Mouse (Mus musculus) lung, postnatal 14 days (tissue): ENCODE results near the gene Zcchc24.

Experiments
- DNase-seq: peaks from one replicate; pipeline ENCODE4 v3.0.0; 2021

Gene Zcchc24

DNA sequence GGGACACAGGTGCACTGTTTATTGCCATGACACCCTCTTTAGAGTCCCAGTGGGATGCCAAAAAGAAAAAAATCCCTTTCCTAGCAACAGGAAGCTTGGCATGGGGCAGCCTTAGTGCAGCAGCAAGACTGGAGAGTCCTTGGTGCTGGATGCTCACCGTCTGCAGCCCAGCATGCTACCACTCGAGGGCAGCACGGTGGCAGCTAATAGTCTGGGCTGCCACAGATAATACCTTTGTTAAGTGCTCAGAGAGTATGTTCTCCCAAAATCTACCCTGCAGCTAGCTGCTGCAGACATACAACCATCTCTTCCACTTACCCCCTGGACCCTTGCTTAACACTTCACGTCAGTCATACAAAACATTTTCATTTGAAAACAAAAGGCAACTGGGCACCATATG is 55.4 kb downstream of the Zcchc24 start:
- DNase-seq, result no peak

DNA sequence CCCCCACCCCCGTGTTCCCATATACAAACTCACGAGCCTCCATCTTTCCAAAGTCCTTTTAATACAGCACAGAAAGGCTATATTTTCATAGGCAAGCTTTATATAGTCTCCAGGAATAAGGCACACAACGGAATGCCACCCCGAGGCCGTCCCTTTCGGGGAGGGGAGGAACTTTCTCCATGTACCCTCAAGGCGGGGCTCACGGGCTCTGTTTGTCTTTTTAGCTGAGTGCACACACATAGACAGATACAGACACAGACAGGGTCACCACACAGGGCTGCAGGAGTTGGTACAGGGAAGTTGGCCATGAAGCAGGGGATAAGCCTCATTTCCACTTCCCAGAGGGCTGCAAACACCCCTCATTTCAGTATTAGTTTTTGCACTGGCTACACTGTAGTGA is 57.2 kb downstream of the Zcchc24 start:
- no peak for DNase-seq

DNA sequence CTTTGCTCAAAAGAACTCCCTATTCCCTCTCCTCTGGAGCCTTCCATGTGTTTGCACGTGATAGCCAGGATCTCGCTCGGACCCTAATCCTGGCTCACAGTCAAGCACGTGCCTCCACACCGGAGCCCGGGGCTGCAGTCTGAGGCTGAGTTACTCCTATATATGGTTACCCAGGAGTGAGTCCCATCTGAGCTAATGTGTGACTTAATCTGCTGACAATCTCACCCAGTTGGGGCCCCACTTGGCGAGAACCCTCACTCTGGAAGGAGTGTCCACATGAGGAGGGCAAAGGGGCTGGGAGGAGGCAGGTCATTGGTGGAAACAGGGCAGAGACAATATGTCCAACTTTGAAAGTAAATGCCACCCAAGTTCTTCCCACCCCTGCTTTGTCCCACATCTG is 57.7 kb downstream of the Zcchc24 start:
- no peak for DNase-seq

DNA sequence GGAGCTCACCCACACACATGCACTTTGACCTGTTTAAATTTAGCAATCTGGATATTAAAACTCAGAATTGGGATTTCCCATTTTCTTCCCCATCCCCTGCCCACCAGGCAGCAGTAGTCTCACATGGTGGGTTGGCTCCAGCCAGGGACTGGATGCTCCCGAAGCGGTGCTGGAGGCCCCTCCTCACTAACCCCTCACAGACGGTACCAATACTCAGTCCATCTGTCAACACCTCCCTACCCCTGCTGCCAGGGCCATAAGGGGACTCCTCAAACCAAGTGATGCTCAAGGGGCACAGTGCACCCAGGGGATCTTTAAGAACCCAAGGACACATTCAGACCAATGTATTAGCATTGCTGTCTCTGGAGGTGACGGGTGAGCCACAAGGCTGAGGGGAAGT is 58.2 kb downstream of the Zcchc24 start:
- DNase-seq, result no peak

DNA sequence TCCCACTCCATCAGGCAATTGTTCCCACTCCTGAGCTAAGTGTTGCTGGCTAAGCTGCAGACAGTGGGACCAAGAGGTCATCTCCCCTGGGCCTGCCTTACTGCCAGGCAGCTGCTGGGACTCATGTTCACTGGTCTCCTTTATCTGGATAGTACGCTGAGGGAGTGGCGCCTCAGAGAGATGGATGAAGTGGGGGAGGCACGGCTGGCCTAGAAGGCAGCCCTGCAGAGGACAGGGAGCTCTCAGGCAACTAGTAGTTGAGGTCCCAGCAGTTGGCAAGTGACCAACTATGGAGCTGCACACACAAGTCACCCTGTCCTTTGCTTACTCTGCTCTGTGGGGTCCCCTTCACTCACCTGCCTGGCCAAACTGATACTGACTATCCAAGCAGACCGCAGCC is 58.8 kb downstream of the Zcchc24 start:
- no peak for DNase-seq

DNA sequence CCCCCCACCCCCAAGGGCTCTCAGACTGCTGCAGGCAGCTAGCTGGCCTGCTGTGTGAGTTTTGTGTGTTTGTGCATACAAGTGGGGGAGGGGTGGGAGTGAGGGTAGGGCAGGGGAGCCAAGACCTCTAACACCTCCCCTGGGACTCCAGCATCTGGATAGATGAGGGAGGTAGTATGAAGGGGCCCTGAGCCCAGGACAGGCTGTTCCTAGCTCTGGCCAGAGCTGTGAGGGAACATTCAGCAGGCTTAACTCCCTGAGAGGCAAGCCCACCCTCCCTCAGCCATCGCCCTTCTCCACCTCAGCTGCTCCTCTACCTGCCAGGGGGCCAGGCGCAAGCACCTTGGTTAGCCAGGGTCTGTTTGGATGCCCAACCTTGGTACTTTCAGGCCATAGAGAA is 59.9 kb downstream of the Zcchc24 start:
- peak; percentile 41 for DNase-seq

DNA sequence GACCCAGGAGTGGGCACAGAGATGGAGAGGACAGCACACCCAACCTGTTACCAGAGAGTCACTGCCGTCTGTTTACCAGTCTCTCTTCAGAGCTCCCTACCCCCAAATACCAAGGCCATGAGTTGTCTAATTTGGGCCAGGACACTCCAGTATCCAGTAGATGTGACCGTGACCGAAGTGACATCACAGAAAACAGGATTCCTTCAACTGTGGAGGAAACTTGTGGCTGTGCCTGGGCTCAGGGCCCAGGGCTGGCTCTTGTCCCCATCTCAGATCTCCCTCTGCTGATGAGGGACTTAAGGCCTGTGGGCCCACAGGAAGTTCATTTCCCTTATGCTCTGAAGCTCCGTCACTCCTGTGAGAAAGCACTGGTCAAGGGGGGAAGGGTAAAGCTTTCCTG is 60.4 kb downstream of the Zcchc24 start:
- peak; percentile 66 for DNase-seq

DNA sequence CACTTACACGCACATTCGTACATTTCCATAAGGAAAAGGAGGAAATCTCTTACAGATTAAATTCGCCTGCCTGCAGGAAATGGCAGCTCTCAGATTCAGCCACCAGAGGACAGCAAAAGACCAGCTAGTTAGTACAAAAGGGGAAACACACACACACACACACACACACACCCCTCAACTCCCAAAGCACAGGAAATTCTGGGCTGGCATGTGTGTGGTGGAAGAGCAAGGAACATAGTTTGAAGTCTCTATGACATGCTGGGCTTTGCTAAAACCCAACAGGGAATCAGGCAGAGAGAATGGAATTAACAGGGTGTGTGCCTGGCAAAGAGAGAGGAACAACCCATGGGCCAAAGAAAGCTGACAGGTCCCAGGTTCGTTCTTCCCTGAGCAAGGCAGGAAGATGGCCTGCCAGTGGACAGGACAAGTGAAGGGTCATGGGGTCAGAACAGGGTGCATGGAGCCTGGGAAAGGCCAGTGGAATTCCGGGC is 61.1 kb downstream of the Zcchc24 start:
- peak; percentile 74 for DNase-seq

DNA sequence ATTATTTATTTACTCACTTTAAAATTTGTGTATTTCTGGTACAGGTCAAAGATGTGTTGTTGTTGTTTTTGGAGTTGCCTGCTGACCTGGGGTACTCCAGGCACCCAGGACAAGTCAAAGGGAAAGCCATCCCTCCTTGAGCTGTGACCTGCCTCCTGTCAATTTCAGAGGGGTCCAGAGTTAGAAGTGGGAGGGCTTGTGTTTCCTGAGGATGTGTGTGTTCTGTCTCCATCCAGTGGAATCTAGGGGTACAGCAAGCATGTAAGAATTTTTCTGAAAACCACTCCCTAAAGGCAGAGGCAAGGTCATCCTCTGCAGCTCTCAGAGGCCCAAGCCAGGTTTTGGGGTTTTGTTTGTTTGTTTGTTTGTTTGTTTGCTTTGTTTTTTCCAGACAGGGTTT is 66.9 kb downstream of the Zcchc24 start:
- DNase-seq, result no peak

DNA sequence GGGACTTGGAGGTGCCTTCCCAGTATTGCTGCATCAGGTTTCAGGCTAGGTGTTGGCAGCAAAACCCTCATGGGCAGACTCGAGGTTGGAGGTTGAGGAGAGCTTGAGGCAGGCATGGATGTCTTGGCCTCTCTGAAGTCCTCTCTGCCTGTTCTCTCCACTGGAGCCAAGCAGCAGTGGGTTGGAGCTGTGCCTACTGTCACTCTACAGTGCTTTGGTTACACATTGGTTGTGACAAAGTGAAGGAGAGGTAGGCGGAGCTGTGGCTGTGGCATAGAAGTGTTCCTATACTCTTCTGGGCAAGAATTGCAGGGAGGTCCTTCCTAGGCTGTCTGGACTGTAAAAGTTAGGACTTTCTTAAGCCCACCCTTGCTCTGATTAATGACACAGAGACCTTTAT is 72.5 kb downstream of the Zcchc24 start:
- DNase-seq, result no peak

DNA sequence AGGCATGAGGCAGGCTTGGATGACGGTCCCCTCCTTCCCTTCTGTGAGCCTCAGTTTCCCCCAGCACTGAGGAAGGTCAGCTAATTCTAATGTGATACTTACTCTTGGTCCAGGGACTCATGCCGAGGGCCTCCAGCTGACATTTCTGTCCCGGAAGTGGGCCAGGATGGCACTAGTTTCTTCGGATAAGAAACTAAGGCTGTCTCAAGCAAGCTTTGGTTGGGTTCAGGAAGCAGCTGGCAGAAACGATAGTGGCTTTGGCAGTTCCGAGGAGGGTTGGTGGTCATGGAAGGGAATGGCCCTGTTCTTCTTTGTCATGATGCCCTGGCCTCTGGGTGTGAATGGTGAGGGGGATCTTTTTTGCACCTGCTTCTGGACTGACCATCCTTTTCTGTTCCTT is 73.8 kb downstream of the Zcchc24 start:
- no peak for DNase-seq

DNA sequence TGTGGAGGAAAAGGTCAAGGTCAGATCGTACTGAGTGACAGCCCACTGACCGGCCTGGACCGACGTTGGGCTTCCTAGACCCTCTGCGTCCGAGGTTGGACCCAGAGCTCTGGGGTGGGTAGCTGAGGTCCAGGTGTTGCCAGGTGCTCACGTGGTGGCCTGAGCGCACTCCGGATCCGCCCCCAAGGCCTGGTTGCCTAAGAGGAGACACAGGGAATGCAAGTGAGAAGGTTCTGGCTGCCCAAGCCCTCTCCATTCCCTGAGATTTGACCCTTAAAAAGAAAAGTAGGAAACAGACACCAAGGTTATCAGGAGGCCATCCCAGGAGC is 74.3 kb downstream of the Zcchc24 start:
- no peak for DNase-seq

DNA sequence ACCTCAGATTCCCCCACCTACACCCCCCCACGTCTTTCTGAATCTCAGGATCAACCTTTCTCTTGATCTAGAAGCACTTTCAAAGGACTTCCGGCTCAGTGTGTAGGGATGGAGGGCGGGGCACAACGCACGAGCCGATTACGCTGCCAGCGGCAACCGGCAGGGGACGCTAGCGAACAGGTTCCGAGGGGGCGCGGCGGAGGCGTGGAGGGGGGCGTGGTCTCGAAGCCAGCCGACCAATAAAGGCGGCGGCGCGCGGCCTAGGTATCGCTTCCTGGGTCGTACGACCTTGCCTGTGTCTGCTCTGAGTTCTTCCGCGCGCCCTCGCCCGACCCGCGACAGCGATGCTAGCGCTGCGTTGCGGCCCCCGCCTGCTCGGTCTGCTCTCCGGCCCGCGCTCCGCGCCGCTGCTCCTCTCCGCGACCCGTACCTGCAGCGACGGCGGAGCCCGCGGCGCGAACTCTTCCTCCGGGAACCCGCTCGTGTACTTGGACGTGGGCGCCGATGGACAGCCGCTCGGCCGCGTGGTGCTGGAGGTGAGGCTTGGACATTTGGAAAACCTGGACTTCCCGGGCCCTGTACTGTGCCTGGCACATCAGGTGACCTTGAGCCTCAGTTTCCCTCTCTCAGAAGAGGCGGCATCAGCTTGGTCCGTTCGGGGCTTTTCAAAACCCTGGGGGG is 74.8 kb downstream of the Zcchc24 start, which contains the start of gene Ppif:
Gene Ppif, plus strand, starts transcription at position 267 of the 681 bp plus-strand sequence.
- DNase-seq, result peak; percentile 98

DNA sequence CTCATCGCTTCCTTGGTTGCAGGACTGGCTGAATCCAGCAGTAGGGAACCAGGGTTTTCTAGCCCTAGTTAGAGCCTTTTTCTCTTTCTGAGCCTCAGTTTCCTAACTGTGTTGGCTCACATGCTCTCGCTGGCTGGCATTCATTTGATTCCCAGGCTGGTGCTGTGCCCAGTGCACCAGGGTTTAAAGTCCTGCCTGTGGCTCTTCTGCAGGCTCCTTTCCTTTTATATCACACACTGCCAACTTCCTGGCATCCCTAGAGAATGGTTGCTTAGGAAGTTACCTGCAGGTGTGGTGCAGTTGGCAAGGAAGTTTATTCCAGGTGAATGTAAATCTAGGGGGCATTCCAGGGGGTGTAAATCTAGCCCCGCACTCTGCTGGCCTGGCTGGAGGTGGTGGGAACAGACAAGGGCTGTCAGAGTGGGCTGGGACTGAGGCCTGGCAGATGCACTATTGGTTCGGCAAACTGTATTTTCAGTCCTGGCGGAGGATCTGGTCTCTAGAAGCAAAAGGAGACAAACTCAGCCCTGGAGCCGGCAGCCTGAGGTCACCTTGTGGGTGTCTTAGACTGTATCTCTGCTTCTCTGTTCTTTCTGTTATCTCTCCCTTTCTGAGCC is 75.5 kb downstream of the Zcchc24 start:
- DNase-seq, result no peak

DNA sequence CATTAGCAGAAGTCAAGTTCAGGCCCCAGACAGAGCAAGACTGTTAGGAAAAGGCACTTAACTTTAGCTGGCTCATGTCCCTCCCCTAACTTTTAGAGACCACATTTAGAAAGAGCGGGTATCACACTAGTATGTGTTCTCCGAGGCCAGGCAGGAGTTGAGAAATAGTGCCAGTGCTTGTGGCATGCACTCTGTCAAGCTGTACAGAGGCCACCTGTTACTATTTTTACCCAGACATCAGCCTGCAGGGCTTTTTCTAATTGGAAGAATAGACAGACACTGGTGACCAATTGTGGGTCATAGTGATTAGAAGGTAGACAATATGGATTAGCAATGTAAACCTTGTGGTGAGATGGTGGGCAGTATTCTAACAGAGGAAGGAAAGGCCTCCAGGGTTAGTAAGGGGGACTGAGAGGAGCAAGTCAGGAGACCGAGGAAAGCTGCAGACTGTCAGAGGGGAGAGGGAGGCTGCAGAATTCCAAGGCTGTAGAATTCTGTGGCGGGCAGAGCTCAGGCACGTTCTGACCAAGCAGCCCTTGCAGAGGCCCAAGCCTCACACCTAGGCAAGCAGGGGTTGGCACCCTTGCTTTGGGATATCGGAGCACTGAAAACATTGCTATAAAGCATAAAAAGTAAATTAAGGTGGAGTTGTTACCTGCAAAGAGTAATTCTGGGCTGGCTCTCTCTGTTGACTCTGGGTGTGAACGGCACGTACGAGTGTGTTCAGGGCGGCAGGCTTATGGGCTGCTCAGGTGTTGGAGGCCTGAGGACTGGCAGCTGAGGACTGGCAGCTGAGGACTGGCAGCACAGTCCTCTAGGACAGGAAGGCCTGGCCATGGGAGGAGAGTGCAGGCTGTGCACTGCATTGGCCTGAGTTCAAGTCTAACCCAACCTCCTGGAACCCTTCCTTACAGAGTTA is 81.6 kb downstream of the Zcchc24 start:
- DNase-seq, result no peak

DNA sequence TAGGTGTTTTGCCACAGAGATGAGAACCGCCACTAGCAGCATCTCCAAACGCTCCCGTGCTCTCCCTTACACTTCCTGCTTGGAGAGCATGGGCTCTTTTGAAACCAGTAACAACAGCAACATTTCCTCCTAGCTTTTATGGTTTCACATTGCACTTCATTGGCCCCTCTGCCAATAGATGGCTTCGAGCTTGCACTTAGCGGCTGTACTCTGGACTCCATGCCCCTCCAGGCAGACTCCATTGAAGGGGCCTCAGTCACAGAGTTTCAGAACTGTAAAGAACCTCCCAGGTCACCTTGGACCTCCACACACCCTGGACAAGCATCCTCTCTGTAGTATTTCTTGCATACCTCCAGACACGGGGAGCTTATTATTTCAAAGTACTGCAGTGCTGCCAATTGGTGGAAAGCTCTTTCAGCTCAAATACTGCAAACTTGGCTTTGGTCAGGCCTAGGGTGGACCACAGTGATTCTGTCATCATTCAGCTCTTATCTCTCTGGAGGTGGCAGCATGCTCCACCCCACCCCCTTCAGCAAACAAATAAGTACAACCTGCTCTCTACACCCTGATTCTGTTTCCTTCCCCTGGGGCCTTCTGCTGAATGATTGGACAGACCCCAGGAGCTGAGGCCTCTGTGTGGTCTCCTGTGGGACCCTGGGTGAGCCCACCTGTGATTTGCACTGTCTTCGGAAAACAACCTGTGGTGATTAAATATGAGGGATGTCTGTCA is 82.5 kb downstream of the Zcchc24 start:
- no peak for DNase-seq

DNA sequence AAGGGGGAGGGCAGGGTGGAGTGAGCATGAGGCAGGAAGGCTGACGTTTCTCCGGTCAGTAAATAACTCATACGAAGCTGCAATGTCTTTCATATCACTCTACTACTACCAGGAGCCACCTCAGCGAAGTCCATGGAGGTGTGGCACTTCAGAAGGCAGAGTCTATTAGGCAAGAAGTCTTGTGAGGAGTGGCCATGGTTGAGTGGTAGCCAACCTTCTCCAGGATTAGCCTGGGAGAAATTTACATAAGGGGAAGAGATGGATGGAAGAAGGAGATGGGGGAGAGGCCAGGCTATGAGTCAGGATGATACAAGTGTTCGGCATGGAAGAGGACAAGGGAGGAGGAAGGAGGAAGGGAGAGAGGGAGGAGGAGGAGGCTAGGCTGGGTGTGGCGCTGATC is 86.8 kb downstream of the Zcchc24 start:
- no peak for DNase-seq

DNA sequence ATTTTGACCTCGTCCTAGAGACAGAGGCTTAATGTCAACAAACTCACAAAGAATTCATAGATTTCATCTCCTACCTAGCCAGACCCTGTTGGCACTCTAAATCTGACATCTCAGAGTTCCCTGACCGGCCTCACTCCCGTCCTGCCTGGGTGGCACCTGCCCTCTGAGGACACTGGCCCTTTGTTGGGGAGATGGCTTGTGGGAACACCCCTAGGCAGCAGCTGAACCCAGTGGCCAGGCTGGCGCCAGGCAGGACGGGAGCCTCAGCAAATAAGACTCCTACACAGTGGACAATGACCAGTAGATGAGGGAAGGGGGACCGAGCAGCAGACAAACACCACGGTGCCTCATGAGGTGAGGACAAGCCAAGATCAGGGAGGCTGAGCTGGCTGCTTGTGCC is 89.2 kb downstream of the Zcchc24 start:
- DNase-seq, result no peak

DNA sequence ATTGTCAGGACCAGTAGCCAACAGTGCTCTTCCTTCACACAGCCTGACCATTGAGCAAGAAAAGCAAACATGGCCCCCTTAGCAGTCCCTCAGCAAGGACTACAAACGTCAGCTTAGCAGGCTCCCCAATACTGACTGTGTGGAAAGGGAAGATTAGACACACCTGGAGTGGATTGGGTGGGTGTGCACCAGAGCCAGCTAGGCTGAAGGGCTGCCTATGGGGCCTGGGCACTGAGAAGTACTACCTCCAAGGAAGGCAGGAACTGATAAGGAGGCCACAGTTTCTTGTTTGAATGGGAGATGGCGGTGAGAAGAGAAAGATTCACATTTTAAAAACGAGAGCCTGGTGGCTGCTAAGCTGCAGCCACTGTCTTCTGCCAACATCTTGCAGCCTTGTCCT is 101.3 kb downstream of the Zcchc24 start:
- no peak for DNase-seq

DNA sequence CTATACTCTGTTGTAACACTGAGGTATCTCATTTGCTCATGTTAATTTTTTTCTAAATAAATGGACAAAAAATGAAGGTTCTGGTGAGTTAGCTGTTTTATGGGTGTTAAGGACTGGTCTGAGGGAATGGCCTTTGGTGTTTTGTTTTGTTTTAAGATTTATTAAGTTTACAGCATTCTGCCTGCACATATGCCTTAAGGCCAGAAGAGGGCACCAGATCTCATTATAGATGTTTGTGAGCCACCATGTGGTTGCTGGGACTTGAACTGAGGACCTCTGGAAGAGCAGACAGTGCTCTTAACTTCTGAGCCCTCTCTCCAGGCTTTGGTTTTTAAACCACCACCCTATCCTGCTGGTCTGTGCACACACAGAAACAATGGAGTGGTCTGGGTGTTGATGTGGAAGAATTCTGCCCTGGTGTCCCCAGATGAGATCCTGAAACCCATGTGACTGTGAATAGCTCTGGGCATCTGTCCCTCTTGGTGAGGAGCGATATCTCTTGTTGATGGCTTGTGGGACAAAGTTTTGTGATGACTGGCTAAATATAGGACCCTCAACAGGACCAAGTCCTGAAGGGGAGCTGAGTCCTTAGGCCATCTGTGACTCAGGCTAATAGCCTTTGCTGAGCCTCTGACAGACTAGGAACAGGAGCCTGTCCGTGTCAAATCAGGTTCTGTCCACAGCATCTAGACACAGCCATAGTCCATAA is 102.0 kb downstream of the Zcchc24 start:
- DNase-seq, result no peak

DNA sequence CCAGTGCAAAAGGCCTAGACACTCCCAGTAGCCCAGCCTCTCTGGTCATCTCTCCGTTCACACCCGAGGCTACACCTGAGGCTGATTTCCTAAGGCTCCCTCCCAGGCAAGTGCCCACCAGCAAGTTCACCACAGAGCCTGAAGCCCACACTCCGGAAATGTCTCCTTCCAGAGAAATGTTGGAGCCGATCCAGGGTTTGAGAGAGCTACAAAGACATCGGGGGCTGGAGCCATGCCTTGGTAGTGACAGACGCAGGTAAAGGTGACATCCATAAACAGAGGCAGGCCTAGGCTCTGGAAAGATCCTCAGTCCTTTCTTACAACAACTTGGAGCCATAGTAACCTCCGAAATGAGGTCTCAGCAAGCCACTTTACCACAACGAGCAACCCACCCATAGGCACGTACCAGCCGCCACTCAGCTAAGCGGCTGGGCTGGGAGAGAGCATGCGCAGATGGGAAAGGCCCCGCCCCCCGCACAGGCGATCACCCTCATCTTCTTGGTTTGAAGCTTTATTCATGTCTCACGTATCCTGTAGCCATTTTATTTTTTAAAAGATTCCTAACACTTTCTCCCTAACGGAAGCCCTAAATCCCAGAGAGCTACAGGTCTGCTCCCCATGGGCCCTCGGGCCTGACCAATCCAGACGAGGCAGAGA is 103.4 kb downstream of the Zcchc24 start:
- DNase-seq, result no peak

DNA sequence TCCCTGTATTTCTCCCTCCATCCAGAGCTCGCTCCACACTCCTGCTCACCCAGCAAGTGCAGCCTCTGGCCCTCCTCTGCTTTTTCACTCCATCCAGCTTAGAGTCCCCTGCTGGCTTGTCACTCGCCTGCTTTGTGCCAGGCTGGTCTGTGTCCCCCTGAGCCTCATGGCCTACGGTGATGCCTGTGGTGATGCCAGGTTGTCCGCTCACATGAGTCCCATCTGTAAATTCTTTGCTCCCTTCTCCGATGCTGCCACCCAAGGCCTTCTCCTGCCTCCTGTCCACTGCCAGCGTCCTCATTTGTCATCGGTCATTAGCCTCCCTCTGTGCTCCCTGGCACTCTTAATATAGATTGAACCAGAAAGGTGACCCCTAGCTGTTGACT is 104.5 kb downstream of the Zcchc24 start:
- DNase-seq, result no peak
